Mouse (Mus musculus) embryonic fibroblast, embryonic 13.5 days (primary cell): Measurements from ENCODE around the gene Atp13a3.

ENCODE experiments used
- CTCF ChIP-seq: IDR thresholded peaks from 2 replicates; pipeline ENCODE4 v1.5.1; 2011; ENCODE audit warnings: mild to moderate bottlenecking, control low read depth, low read length, moderate library complexity, borderline replicate concordance; ENCODE audit not compliant: insufficient read depth
- POLR2A ChIP-seq: IDR thresholded peaks from 2 replicates; pipeline ENCODE4 v1.6.1; 2011; ENCODE audit warnings: low read depth, mild to moderate bottlenecking, control low read depth, low read length, moderate library complexity

- TF ChIP-seq POLR2A = no peak
- no peak for TF ChIP-seq CTCF
Measured at GRCm38 (mm10) chr16:30443411-30443810, 37.6 kb upstream of the Atp13a3 start.
